Mouse (Mus musculus) lung, postnatal 14 days (tissue): ENCODE measurements around the gene Antxr1.
A peak's percentile ranks its signal among the peaks of the same experiment; 100 is the strongest.

Experiments
- DNase-seq: peaks from one replicate; pipeline ENCODE4 v3.0.0; 2021

Antxr1 gene

GRCm38 (mm10) chr6:87183159-87183558 lies 152.5 kb downstream of the Antxr1 start:
- peak; percentile 70 for DNase-seq

GRCm38 (mm10) chr6:87182736-87183135 lies 152.9 kb downstream of the Antxr1 start:
- DNase-seq = no peak

GRCm38 (mm10) chr6:87171461-87171860 lies 164.2 kb downstream of the Antxr1 start:
- no peak for DNase-seq

- DNase-seq = peak; percentile 24
Measured at GRCm38 (mm10) chr6:87170875-87171274, 164.7 kb downstream of the Antxr1 start.

GRCm38 (mm10) chr6:87170277-87170676 lies 165.3 kb downstream of the Antxr1 start:
- DNase-seq = no peak

- DNase-seq = no peak
Measured at GRCm38 (mm10) chr6:87168021-87168420, 167.6 kb downstream of the Antxr1 start.

GRCm38 (mm10) chr6:87166673-87167305 lies 168.8 kb downstream of the Antxr1 start:
- no peak for DNase-seq

- DNase-seq = no peak
Measured at GRCm38 (mm10) chr6:87165536-87166311, 169.9 kb downstream of the Antxr1 start.

GRCm38 (mm10) chr6:87161391-87162263 lies 174.0 kb downstream of the Antxr1 start:
- no peak for DNase-seq

- no peak for DNase-seq
Measured at GRCm38 (mm10) chr6:87160196-87160595, 175.4 kb downstream of the Antxr1 start.

- no peak for DNase-seq
Measured at GRCm38 (mm10) chr6:87158062-87158623, 177.5 kb downstream of the Antxr1 start.

- DNase-seq = no peak
Measured at GRCm38 (mm10) chr6:87153836-87154235, 181.8 kb downstream of the Antxr1 start.

GRCm38 (mm10) chr6:87153231-87153580 lies 182.4 kb downstream of the Antxr1 start:
- DNase-seq = no peak

- peak; percentile 35 for DNase-seq
Measured at GRCm38 (mm10) chr6:87152461-87153230, 183.0 kb downstream of the Antxr1 start.

- no peak for DNase-seq
Measured at GRCm38 (mm10) chr6:87151427-87151826, 184.2 kb downstream of the Antxr1 start.

- DNase-seq = no peak
Measured at GRCm38 (mm10) chr6:87150471-87150870, 185.2 kb downstream of the Antxr1 start.

- DNase-seq = no peak
Measured at GRCm38 (mm10) chr6:87147921-87148320, 187.7 kb downstream of the Antxr1 start.

GRCm38 (mm10) chr6:87143594-87143993 lies 192.0 kb downstream of the Antxr1 start:
- DNase-seq = no peak

- DNase-seq = peak; percentile 34
Measured at GRCm38 (mm10) chr6:87142239-87142638, 193.4 kb downstream of the Antxr1 start.

GRCm38 (mm10) chr6:87139796-87140553 lies 195.6 kb downstream of the Antxr1 start:
- no peak for DNase-seq

GRCm38 (mm10) chr6:87138479-87138878 lies 197.1 kb downstream of the Antxr1 start:
- no peak for DNase-seq
